Mouse (Mus musculus) CH12.LX (cell line): ENCODE results near the gene Ifna14.

Experiments
- BHLHE40 ChIP-seq: IDR thresholded peaks from 2 replicates; pipeline ENCODE4 v1.6.1; 2011; ENCODE audit warnings: mild to moderate bottlenecking, low read depth, low read length, improper control_type of control experiment
- CTCF ChIP-seq, 2 experiments: IDR thresholded peaks in 1 of 2; conservative IDR thresholded peaks in 1 of 2; 2 replicates each; pipeline ENCODE4 v1.5.1; 2011 to 2012; ENCODE audit warnings: low read depth in 2 of 2, low read length in 2 of 2, improper control_type of control experiment in 1 of 2, inconsistent platforms in 1 of 2, mild to moderate bottlenecking in 1 of 2, moderate library complexity in 1 of 2
- EP300 ChIP-seq: IDR thresholded peaks from 2 replicates; pipeline ENCODE4 v1.6.1; 2011; ENCODE audit warnings: low read length, improper control_type of control experiment
- MAX ChIP-seq: IDR thresholded peaks from 2 replicates; pipeline ENCODE4 v1.6.1; 2011; ENCODE audit warnings: low read length, improper control_type of control experiment
- MXI1 ChIP-seq: IDR thresholded peaks from 2 replicates; pipeline ENCODE4 v1.6.1; 2011; ENCODE audit warnings: mild to moderate bottlenecking, low read depth, low read length, improper control_type of control experiment
- POLR2A ChIP-seq: IDR thresholded peaks from 2 replicates; pipeline ENCODE4 v1.6.1; 2011; ENCODE audit warnings: low read depth, mild to moderate bottlenecking, improper control_type of control experiment, low read length
- RAD21 ChIP-seq: IDR thresholded peaks from 2 replicates; pipeline ENCODE4 v1.6.1; 2011; ENCODE audit warnings: low read depth, mild to moderate bottlenecking, low read length, improper control_type of control experiment, moderate library complexity
- UBTF ChIP-seq: IDR thresholded peaks from 2 replicates; pipeline ENCODE4 v1.6.1; 2012; ENCODE audit warnings: low read depth, mild to moderate bottlenecking, inconsistent platforms, low read length, improper control_type of control experiment, moderate library complexity
- ZNF384 ChIP-seq: IDR thresholded peaks from 2 replicates; pipeline ENCODE4 v1.6.1; 2012; ENCODE audit warnings: low read depth, low read length, improper control_type of control experiment, inconsistent platforms

- TF ChIP-seq POLR2A (no peak), RAD21 (peak; percentile 43), MAX (peak; percentile 40; the same call in 1 of the 2 replicates), ZNF384 (no peak), BHLHE40 (peak; percentile 35; the same call in 1 of the 2 replicates), CTCF (conservative IDR thresholded peaks at IDR 0.05 in 1 of 2, IDR thresholded peaks at IDR 0.05 in 1 of 2; ENCODE audit: low read depth in 2 of 2, low read length in 2 of 2) (peak; percentile 53 to 82), UBTF (no peak), EP300 (peak; percentile 47), MXI1 (peak; percentile 34; the same call in 1 of the 2 replicates)
Measured at GRCm38 (mm10) chr4:88550161-88550945, 21.2 kb downstream of the Ifna14 start.
